Mouse (Mus musculus): ENCODE measurements around the gene Slc4a3.

Gene Slc4a3

GRCm38 (mm10) chr1:75524679-75525078 is 21.4 kb upstream of the Slc4a3 start:
- no peak for DNase-seq (ENCODE audit: low spot score)

- no peak for DNase-seq (ENCODE audit: low spot score)
These were observed 15.5 kb upstream of the Slc4a3 start for GRCm38 (mm10) chr1:75530546-75530945.

- DNase-seq (ENCODE audit: low spot score) = no peak
These were observed 13.5 kb upstream of the Slc4a3 start for GRCm38 (mm10) chr1:75532280-75533172.

- DNase-seq (ENCODE audit: low spot score) = no peak
These were observed 12.5 kb upstream of the Slc4a3 start for GRCm38 (mm10) chr1:75533325-75534252.

- DNase-seq (ENCODE audit: low spot score) = no peak
These were observed 8.5 kb upstream of the Slc4a3 start for GRCm38 (mm10) chr1:75537587-75537986.

GRCm38 (mm10) chr1:75538597-75539190 is 7.4 kb upstream of the Slc4a3 start:
- no peak for DNase-seq (ENCODE audit: low spot score)

GRCm38 (mm10) chr1:75541496-75541895 is 4.6 kb upstream of the Slc4a3 start:
- DNase-seq (ENCODE audit: low spot score) = no peak

- DNase-seq (ENCODE audit: low spot score) = no peak
These were observed 1.7 kb upstream of the Slc4a3 start for GRCm38 (mm10) chr1:75544351-75544750.

GRCm38 (mm10) chr1:75547351-75547750 is 1.3 kb downstream of the Slc4a3 start:
- no peak for DNase-seq (ENCODE audit: low spot score)

GRCm38 (mm10) chr1:75548083-75548482 is 2.0 kb downstream of the Slc4a3 start:
- DNase-seq (ENCODE audit: low spot score) = no peak

- no peak for DNase-seq (ENCODE audit: low spot score)
These were observed 2.8 kb downstream of the Slc4a3 start for GRCm38 (mm10) chr1:75548871-75549270.

- DNase-seq (ENCODE audit: low spot score) = no peak
These were observed 3.5 kb downstream of the Slc4a3 start for GRCm38 (mm10) chr1:75549289-75550279.

GRCm38 (mm10) chr1:75550586-75550985 is 4.5 kb downstream of the Slc4a3 start:
- no peak for DNase-seq (ENCODE audit: low spot score)

- DNase-seq (ENCODE audit: low spot score) = no peak
These were observed 9.6 kb downstream of the Slc4a3 start for GRCm38 (mm10) chr1:75555680-75556079.

GRCm38 (mm10) chr1:75556143-75556781 is 10.2 kb downstream of the Slc4a3 start:
- no peak for DNase-seq (ENCODE audit: low spot score)

GRCm38 (mm10) chr1:75557041-75557440 is 11.0 kb downstream of the Slc4a3 start:
- no peak for DNase-seq (ENCODE audit: low spot score)

GRCm38 (mm10) chr1:75558388-75559178 is 12.5 kb downstream of the Slc4a3 start:
- DNase-seq (ENCODE audit: low spot score) = no peak

GRCm38 (mm10) chr1:75559212-75559925 is 13.3 kb downstream of the Slc4a3 start:
- peak; percentile 95 for DNase-seq (ENCODE audit: low spot score)

All from left cerebral cortex, adult 11 months (tissue).